Mouse (Mus musculus) skeletal muscle tissue, adult 2 months (tissue): ENCODE results near the gene Rcc2.

Experiments used
- DNase-seq: peaks from one replicate; pipeline ENCODE4 v3.0.0-alpha.2; 2012; ENCODE audit warnings: low read depth, low spot score

Gene Rcc2

GRCm38 (mm10) chr4:140709617-140710016 is 9.3 kb downstream of the Rcc2 start:
- DNase-seq, result no peak

GRCm38 (mm10) chr4:140710781-140711180 is 10.4 kb downstream of the Rcc2 start:
- DNase-seq, result no peak

- DNase-seq, result peak; percentile 85
Observed at GRCm38 (mm10) chr4:140711360-140711759, 11.0 kb downstream of the Rcc2 start.

- peak; percentile 97 for DNase-seq
Observed at GRCm38 (mm10) chr4:140713480-140714365, 13.4 kb downstream of the Rcc2 start.

GRCm38 (mm10) chr4:140714586-140714985 is 14.2 kb downstream of the Rcc2 start:
- DNase-seq, result no peak

- no peak for DNase-seq
Observed at GRCm38 (mm10) chr4:140716994-140717393, 16.7 kb downstream of the Rcc2 start.

- no peak for DNase-seq
Observed at GRCm38 (mm10) chr4:140718436-140718835, 18.1 kb downstream of the Rcc2 start.

GRCm38 (mm10) chr4:140720091-140720490 is 19.8 kb downstream of the Rcc2 start:
- no peak for DNase-seq

- DNase-seq, result no peak
Observed at GRCm38 (mm10) chr4:140721968-140722490, 21.7 kb downstream of the Rcc2 start.

- no peak for DNase-seq
Observed at GRCm38 (mm10) chr4:140722710-140723109, 22.4 kb downstream of the Rcc2 start.

GRCm38 (mm10) chr4:140723192-140723591 is 22.9 kb downstream of the Rcc2 start:
- no peak for DNase-seq

- no peak for DNase-seq
Observed at GRCm38 (mm10) chr4:140723801-140724200, 23.5 kb downstream of the Rcc2 start.

GRCm38 (mm10) chr4:140724739-140725138 is 24.4 kb downstream of the Rcc2 start:
- no peak for DNase-seq

GRCm38 (mm10) chr4:140726907-140727306 is 26.6 kb downstream of the Rcc2 start:
- DNase-seq, result no peak

- no peak for DNase-seq
Observed at GRCm38 (mm10) chr4:140731654-140732053, 31.3 kb downstream of the Rcc2 start.

- no peak for DNase-seq
Observed at GRCm38 (mm10) chr4:140732871-140733270, 32.5 kb downstream of the Rcc2 start.

GRCm38 (mm10) chr4:140740655-140741054 is 40.3 kb downstream of the Rcc2 start:
- no peak for DNase-seq

- DNase-seq, result no peak
Observed at GRCm38 (mm10) chr4:140741401-140741800, 41.1 kb downstream of the Rcc2 start.

GRCm38 (mm10) chr4:140742543-140742942 is 42.2 kb downstream of the Rcc2 start, which contains the start of gene Padi6:
TSS of gene Padi6 (minus strand) at chr4:140742643.
- DNase-seq, result no peak

- DNase-seq, result no peak
Observed at GRCm38 (mm10) chr4:140743086-140743485, 42.7 kb downstream of the Rcc2 start.

GRCm38 (mm10) chr4:140744654-140745053 is 44.3 kb downstream of the Rcc2 start:
- peak; percentile 22 for DNase-seq

- DNase-seq, result peak; percentile 32
Observed at GRCm38 (mm10) chr4:140747978-140748377, 47.6 kb downstream of the Rcc2 start.

- peak; percentile 23 for DNase-seq
Observed at GRCm38 (mm10) chr4:140750328-140750727, 50.0 kb downstream of the Rcc2 start.
